Mouse (Mus musculus): ENCODE measurements around the gene Mbtd1.

- TF ChIP-seq GATA1 (IDR thresholded peaks at IDR 0.05; ENCODE audit: borderline replicate concordance, low read length) (no peak), FLI1 (IDR thresholded peaks at IDR 0.05; ENCODE audit: low read length) (no peak)
Measured at GRCm38 (mm10) chr11:93954738-93955255, 69.1 kb downstream of the Mbtd1 start.

Measured in megakaryocyte, embryonic 14.5 days (primary cell).